Mouse (Mus musculus): Measurements from ENCODE around the gene Elp5.

- TF ChIP-seq CTCF (IDR thresholded peaks at IDR 0.05; ENCODE audit: borderline replicate concordance, control insufficient read depth, extremely low read depth, insufficient read depth, low read length, poor library complexity): peak; percentile 62; the same call in 1 of the 2 replicates
- no peak for TF ChIP-seq POLR2A (IDR thresholded peaks at IDR 0.05; ENCODE audit: control insufficient read depth, extremely low read depth, insufficient read depth, low read length, poor library complexity)
These were observed 38.5 kb upstream of the Elp5 start for GRCm38 (mm10) chr11:70020731-70021263.
